ENCODE assay signal across 7 mouse cellular contexts in genomic region chr16:91729821-91730441, GRCm38 (mm10). TPM values are rescaled to one million over a fixed set of nuclear protein-coding genes. Genes with fewer than 3 reads are reported as not detected.
DNase-seq lines count a peak whose midpoint lies in the region; ATAC-seq and TF ChIP-seq lines count a peak whose summit lies in the region.

No protein-coding gene starts in this region.

- peak; percentile 66 for DNase-seq in 3T3-L1 (ENCODE audit: low read depth, low spot score)
- peak; percentile 37 for DNase-seq in CD4-positive helper T cell, adult 2 months (ENCODE audit: low read depth, low spot score)
- peak; percentile 66 for DNase-seq in cerebellum, adult 9-10 months
- DNase-seq in gastrocnemius, postnatal 14 days, result peak; percentile 54
- peak; percentile 37 for DNase-seq in kidney, adult 2 months
- peak; percentile 47 for DNase-seq in lung, postnatal 0 days (ENCODE audit: low spot score)
- peak; percentile 39 for DNase-seq in right cerebral cortex, postnatal 4 days

- TF ChIP-seq EP300 in lung, postnatal 0 days (IDR thresholded peaks at IDR 0.05), result no peak

- H3K9me3 ChIP-seq in lung, postnatal 0 days (ENCODE audit: low read length), result no peaks in the 10 kb centered on the region

- 1% methylated on average over 44 of the region's 44 CpGs for WGBS in kidney, adult 2 months
- WGBS in lung, postnatal 0 days, result under 1% methylated on average over 38 of the region's 44 CpGs

- ATAC-seq in lung, postnatal 0 days, result no peak

- peak overlapping the region; percentile 32 for H3K27ac ChIP-seq in kidney, adult 2 months (ENCODE audit: insufficient read depth, low read depth, low read length)
- peak overlapping the region; percentile 89 for H3K27ac ChIP-seq in lung, postnatal 0 days (ENCODE audit: low read length)

- peak overlapping the region; percentile 59 for H3K9ac ChIP-seq in lung, postnatal 0 days (replicated peaks; ENCODE audit: low read depth)

- peak overlapping the region; percentile 73 for H3K4me3 ChIP-seq in kidney, adult 2 months (ENCODE audit: insufficient read depth, low read depth, low read length)
- H3K4me3 ChIP-seq in lung, postnatal 0 days (ENCODE audit: low read depth, low read length), result peak overlapping the region; percentile 90

- peak overlapping the region; percentile 81 for H3K4me2 ChIP-seq in lung, postnatal 0 days (replicated peaks; ENCODE audit: low read depth, low read length)

- TF ChIP-seq CTCF in kidney, adult 2 months (conservative IDR thresholded peaks at IDR 0.05; ENCODE audit: insufficient read depth, insufficient read length, low read depth, low read length), result no peak
- TF ChIP-seq CTCF in lung, postnatal 0 days (IDR thresholded peaks at IDR 0.05), result no peak

- TF ChIP-seq POLR2A in kidney, adult 2 months (IDR thresholded peaks at IDR 0.05; ENCODE audit: low read depth, low read length), result no peak

- intact Hi-C loops in gastrocnemius, postnatal 14 days (cut with DNase I; ENCODE audit: low total_unique reads), result loop anchor here (10.0 kb wide), 1 partner anchor 75 kb away; no protein-coding TSS in a partner anchor

- 0 out of 2 replicates have a peak, but pooled peaks cover 6% of the 10 kb centered on the region for H3K4me1 ChIP-seq in kidney, adult 2 months (ENCODE audit: control insufficient read depth, insufficient read depth, low read length)
- H3K4me1 ChIP-seq in lung, postnatal 0 days (ENCODE audit: insufficient read depth, low read depth, low read length), result peaks cover 11% of the 10 kb centered on the region

- no peaks in the 10 kb centered on the region for H3K27me3 ChIP-seq in kidney, adult 2 months (replicated peaks; ENCODE audit: control insufficient read depth, insufficient read depth, low read length)
- H3K27me3 ChIP-seq in lung, postnatal 0 days (replicated peaks; ENCODE audit: insufficient read depth, low read length), result no peaks in the 10 kb centered on the region

- H3K36me3 ChIP-seq in kidney, adult 2 months (ENCODE audit: control insufficient read depth, insufficient read depth, low read length), result no peaks in the 10 kb centered on the region
- no peaks in the 10 kb centered on the region; the same call in 1 of the 2 replicates for H3K36me3 ChIP-seq in lung, postnatal 0 days (ENCODE audit: insufficient read depth, low read length)

RNA-seq across cellular contexts. Expression of gene Itsn1, which starts 0.8 kb away (rescaled TPM):
- 10 to 100 TPM; 45.6 to 52.0 TPM for total RNA-seq in gastrocnemius, postnatal 14 days (2021)
- polyA plus RNA-seq in kidney, adult 2 months (2012; rRNA removed), result 20.5 and 22.9 TPM in 2 replicates
- 9.7 and 12.1 TPM in 2 replicates for polyA plus RNA-seq in lung, postnatal 0 days (2015; fragmentation: Nextera tagmentation; extraction: Ambion mirVana)

RNA-seq across cellular contexts. Expression of gene Cryzl1, which starts 1.2 kb away (rescaled TPM):
- 10 to 100 TPM; 13.3 to 13.8 TPM for total RNA-seq in gastrocnemius, postnatal 14 days (2021)
- 29.5 and 31.1 TPM in 2 replicates for polyA plus RNA-seq in kidney, adult 2 months (2012; rRNA removed)
- 59.3 and 64.8 TPM in 2 replicates for polyA plus RNA-seq in lung, postnatal 0 days (2015; fragmentation: Nextera tagmentation; extraction: Ambion mirVana)

RNA-seq across cellular contexts. Expression of gene Donson, which starts 41.4 kb away (rescaled TPM):
- 1 to 10 TPM; 1.6 to 1.8 TPM for total RNA-seq in gastrocnemius, postnatal 14 days (2021)
- 2.3 and 2.5 TPM in 2 replicates for polyA plus RNA-seq in kidney, adult 2 months (2012; rRNA removed)
- 6.0 and 8.0 TPM in 2 replicates for polyA plus RNA-seq in lung, postnatal 0 days (2015; fragmentation: Nextera tagmentation; extraction: Ambion mirVana)
